Mouse (Mus musculus) myocyte (in vitro differentiated cells): ENCODE measurements at regions not wholly inside any gene's neighbourhood (a gene's known extent, or its start where the extent isn't known, plus 50 kb on each side); places are given as distances from the start of the nearest gene placed in this dataset.

Source experiments
- CEBPB ChIP-seq: IDR thresholded peaks from 2 replicates; pipeline ENCODE4 v1.6.1; 2011; ENCODE audit warnings: mild to moderate bottlenecking, moderate library complexity; ENCODE audit not compliant: poor library complexity, insufficient read depth, severe bottlenecking
- E2F4 ChIP-seq: IDR thresholded peaks from one replicate; pipeline ENCODE4 v1.6.1; 2011; ENCODE audit warnings: mild to moderate bottlenecking, control low read depth, moderate library complexity; ENCODE audit not compliant: insufficient read depth
- MAX ChIP-seq: IDR thresholded peaks from one replicate; pipeline ENCODE4 v1.6.1; 2011; ENCODE audit warnings: low read depth, mild to moderate bottlenecking, control low read depth
- MYOD1 ChIP-seq, 3 experiments: IDR thresholded peaks; one replicate each; pipeline ENCODE4 v1.6.1; 2011; ENCODE audit warnings: control low read depth in 2 of 3, low read depth in 2 of 3, mild to moderate bottlenecking in 2 of 3, moderate library complexity in 1 of 3; ENCODE audit not compliant: insufficient read length in 2 of 3, control insufficient read depth in 1 of 3
- MYOG ChIP-seq, 3 experiments: IDR thresholded peaks; one replicate each; pipeline ENCODE4 v1.6.1; 2011; ENCODE audit warnings: control low read depth in 2 of 3, low read depth in 2 of 3, mild to moderate bottlenecking in 2 of 3; ENCODE audit not compliant: insufficient read length in 2 of 3, control insufficient read depth in 1 of 3, insufficient read depth in 1 of 3
- POLR2A ChIP-seq: IDR thresholded peaks from one replicate; pipeline ENCODE4 v1.6.1; 2011; ENCODE audit warnings: low read depth, mild to moderate bottlenecking, control low read depth, moderate library complexity; ENCODE audit not compliant: insufficient read length
- POLR2AphosphoS2 ChIP-seq: IDR thresholded peaks from one replicate; pipeline ENCODE4 v1.6.1; 2011; ENCODE audit warnings: low read depth, control low read depth; ENCODE audit not compliant: insufficient read length
- REST ChIP-seq: IDR thresholded peaks from one replicate; pipeline ENCODE4 v1.6.1; 2011; ENCODE audit warnings: mild to moderate bottlenecking, control low read depth, moderate library complexity; ENCODE audit not compliant: insufficient read depth, insufficient read length
- SRF ChIP-seq: IDR thresholded peaks from one replicate; pipeline ENCODE4 v1.6.1; 2011; ENCODE audit warnings: low read depth; ENCODE audit not compliant: control insufficient read depth, insufficient read length
- TCF12 ChIP-seq: IDR thresholded peaks from one replicate; pipeline ENCODE4 v1.6.1; 2011; ENCODE audit warnings: mild to moderate bottlenecking, control low read depth; ENCODE audit not compliant: poor library complexity, insufficient read depth, severe bottlenecking
- TCF3 ChIP-seq: IDR thresholded peaks from one replicate; pipeline ENCODE4 v1.6.1; 2011; ENCODE audit warnings: low read depth, control low read depth; ENCODE audit not compliant: insufficient read length
- USF1 ChIP-seq: IDR thresholded peaks from one replicate; pipeline ENCODE4 v1.6.1; 2011; ENCODE audit warnings: low read depth, mild to moderate bottlenecking, control low read depth, moderate library complexity

GRCm38 (mm10) chr5:21135476-21135875 lies 50.6 kb upstream of the Gsap start:
- TF ChIP-seq POLR2A: no peak
- no peak for TF ChIP-seq MYOD1 (IDR thresholded peaks at IDR 0.05; ENCODE audit: control insufficient read depth in 1 of 3, insufficient read length in 2 of 3, low read depth in 2 of 3)
- no peak for TF ChIP-seq USF1
- no peak for TF ChIP-seq TCF12
- no peak for TF ChIP-seq TCF3
- no peak for TF ChIP-seq MAX
- TF ChIP-seq CEBPB: no peak
- TF ChIP-seq E2F4: no peak
- no peak for TF ChIP-seq POLR2AphosphoS2
- TF ChIP-seq REST: no peak
- TF ChIP-seq MYOG (IDR thresholded peaks at IDR 0.05; ENCODE audit: control insufficient read depth in 1 of 3, insufficient read depth in 1 of 3, insufficient read length in 2 of 3, low read depth in 2 of 3): no peak
- no peak for TF ChIP-seq SRF
